Mouse (Mus musculus): ENCODE data around the gene Tcf19. TPM values are rescaled to one million over a fixed set of nuclear protein-coding genes. Genes with fewer than 3 reads are reported as not detected.
A peak's percentile ranks its signal among the peaks of the same experiment; 100 is the strongest.
"Not testable (repeated sequence)": the region's sequence is repeated elsewhere in the genome, so short reads cannot be mapped to it uniquely, and the experiment has no call there.

Gene Tcf19
- polyA plus RNA-seq, 2 experiments, result 30.0 to 46.2 TPM

DNA sequence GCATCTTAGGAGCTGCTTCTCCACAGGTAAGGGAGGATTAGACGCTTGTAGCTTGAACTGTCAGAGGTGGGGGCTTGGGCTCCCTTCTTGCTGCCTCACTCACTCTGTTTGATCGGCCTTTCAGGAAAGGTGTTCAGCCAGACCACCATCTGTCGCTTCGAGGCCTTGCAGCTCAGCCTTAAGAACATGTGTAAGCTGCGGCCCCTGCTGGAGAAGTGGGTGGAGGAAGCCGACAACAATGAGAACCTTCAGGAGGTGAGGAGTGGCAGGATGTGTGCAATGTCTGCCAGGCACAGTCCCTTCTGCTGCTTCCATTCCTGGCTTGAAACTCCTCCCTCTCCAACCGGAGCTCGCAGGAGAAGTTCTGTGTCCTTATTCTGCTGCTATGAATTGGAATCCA is 7.3 kb downstream of the Tcf19 start:
- no peak overlapping the region for H3K4me2 ChIP-seq (ENCODE audit: low read depth)
- no peak for TF ChIP-seq EP300 (IDR thresholded peaks at IDR 0.05; ENCODE audit: low read depth)
- TF ChIP-seq CTCF (IDR thresholded peaks at IDR 0.05; ENCODE audit: low read depth), result peak; percentile 44; the same call in 1 of the 2 replicates
- H3K27me3 ChIP-seq (ENCODE audit: control insufficient read depth, insufficient read depth, low read length), result peaks cover 14% of the 10 kb centered on the region
- no peaks in the 10 kb centered on the region for H3K4me1 ChIP-seq (replicated peaks; ENCODE audit: control insufficient read depth in 2 of 2, insufficient read depth in 2 of 2, low read length in 1 of 2)
- H3K36me3 ChIP-seq (replicated peaks; ENCODE audit: control insufficient read depth, insufficient read depth, low read depth), result peaks cover 10% of the 10 kb centered on the region
- no peak overlapping the region for H3K27ac ChIP-seq
- H3K4me3 ChIP-seq (ENCODE audit: insufficient read depth in 1 of 2, low read depth in 2 of 2, low read length in 2 of 2), result no peak overlapping the region
- WGBS (ENCODE audit: insufficient replicate concordance), result 17% methylated on average over 8 of the region's 8 CpGs
- no peak for ATAC-seq (ENCODE audit: insufficient read depth)
- DNase-seq (ENCODE audit: low read depth in 3 of 3, low spot score in 3 of 3), result no peak
- no peak overlapping the region for H3K9ac ChIP-seq (replicated peaks)
- no peaks in the 10 kb centered on the region for H3K9me3 ChIP-seq (ENCODE audit: control insufficient read depth, low read length)

DNA sequence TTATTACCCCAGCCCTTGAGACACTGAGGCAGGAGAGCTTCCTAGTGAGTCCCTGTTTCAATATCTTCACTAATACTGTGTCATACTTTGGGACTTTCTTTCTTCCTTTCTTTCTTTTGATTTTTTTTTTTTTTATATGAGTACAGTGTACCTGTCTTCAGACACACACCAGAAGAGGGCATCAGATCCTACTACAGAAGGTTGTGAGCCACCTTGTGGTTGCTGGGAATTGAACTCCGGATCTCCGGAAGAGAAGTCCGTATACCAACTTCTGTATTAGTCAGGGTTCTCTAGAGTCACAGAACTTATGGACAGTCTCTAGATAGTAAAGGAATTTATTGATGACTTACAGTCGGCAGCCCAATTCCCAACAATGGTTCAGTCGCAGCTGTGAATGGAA is 8.3 kb downstream of the Tcf19 start:
- not testable (repeated sequence) for DNase-seq (ENCODE audit: low read depth in 3 of 3, low spot score in 3 of 3)

DNA sequence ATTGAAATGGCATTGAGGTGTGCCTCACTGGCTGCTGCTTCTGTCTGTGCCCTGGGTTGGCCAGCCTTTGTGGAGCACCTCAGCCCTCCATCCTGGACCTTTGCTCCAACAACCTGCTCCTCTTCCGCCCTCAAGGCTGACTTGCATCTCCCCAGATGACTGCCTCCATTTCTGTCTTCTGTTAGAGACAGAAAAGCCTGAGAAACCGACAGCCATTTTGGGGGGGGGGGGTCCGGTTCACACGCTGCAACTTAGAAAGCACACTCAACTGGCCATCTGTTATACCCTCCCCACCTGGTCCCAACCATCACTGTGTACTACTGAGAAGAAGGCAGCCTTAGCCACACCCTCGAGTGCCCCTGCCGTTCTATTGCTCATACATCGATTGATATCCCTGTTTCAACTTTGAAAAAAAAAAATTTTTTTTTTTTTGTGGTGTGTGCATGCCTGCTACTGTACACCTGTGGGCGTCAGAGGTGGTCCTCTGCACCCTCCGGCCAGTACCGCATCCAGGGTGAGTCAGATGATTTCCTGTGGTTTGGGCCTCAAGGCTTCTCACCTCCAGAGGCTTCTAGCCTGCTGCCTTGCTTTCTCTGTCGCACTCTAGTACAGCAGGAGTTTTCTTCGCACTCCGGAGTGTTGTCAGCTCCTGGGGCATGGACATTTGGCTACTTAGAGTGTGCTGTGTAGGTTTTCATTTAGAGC is 8.9 kb downstream of the Tcf19 start:
- WGBS (ENCODE audit: insufficient replicate concordance), result 22% methylated on average over 13 of the region's 13 CpGs
- no peak overlapping the region for H3K9ac ChIP-seq (replicated peaks)

More for the DNA sequence above, 8.3 kb downstream of the Tcf19 start:
- H3K4me3 ChIP-seq (ENCODE audit: insufficient read depth in 1 of 2, low read depth in 2 of 2, low read length in 2 of 2); ATAC-seq (ENCODE audit: insufficient read depth); H3K4me1 ChIP-seq (replicated peaks; ENCODE audit: control insufficient read depth in 2 of 2, insufficient read depth in 2 of 2, low read length in 1 of 2); H3K9me3 ChIP-seq (ENCODE audit: control insufficient read depth, low read length); H3K36me3 ChIP-seq (replicated peaks; ENCODE audit: control insufficient read depth, insufficient read depth, low read depth); H3K27ac ChIP-seq; H3K9ac ChIP-seq (replicated peaks); H3K4me2 ChIP-seq (ENCODE audit: low read depth): not testable (repeated sequence)
- H3K27me3 ChIP-seq (ENCODE audit: control insufficient read depth, insufficient read depth, low read length), result peaks cover 14% of the 10 kb centered on the region
- WGBS (ENCODE audit: insufficient replicate concordance), result 47% methylated on average over 5 of the region's 5 CpGs

DNA sequence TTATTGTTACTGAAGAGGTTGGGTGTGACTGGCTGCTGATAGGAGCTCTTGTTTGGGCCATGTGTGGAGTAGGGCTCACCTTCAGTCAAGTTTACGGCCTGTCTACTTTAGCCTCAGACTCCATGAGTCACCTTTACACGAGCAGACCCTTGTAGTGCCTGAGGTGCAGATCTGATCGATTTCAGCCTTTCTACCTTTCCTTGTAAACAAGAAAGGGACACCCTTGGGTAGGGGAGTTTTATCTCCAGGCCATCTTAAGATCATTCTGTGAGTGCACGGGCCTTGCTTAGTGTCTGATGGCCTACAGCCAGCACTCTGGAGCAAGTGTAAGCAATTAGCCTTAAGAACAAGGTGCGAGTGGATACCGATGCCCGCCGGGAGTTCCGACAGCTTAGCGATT is 9.7 kb downstream of the Tcf19 start:
- Histone ChIP-seq H3K9me3 (ENCODE audit: control insufficient read depth, low read length) (no peaks in the 10 kb centered on the region), H3K36me3 (replicated peaks; ENCODE audit: control insufficient read depth, insufficient read depth, low read depth) (no peaks in the 10 kb centered on the region), H3K4me3 (ENCODE audit: insufficient read depth in 1 of 2, low read depth in 2 of 2, low read length in 2 of 2) (no peak overlapping the region), H3K9ac (replicated peaks) (no peak overlapping the region), H3K27me3 (ENCODE audit: control insufficient read depth, insufficient read depth, low read length) (peaks cover 14% of the 10 kb centered on the region), H3K4me1 (replicated peaks; ENCODE audit: control insufficient read depth in 2 of 2, insufficient read depth in 2 of 2, low read length in 1 of 2) (no peaks in the 10 kb centered on the region), H3K27ac (no peak overlapping the region), H3K4me2 (ENCODE audit: low read depth) (no peak overlapping the region)
- TF ChIP-seq EP300 (IDR thresholded peaks at IDR 0.05; ENCODE audit: low read depth) (no peak), CTCF (IDR thresholded peaks at IDR 0.05; ENCODE audit: low read depth) (no peak)
- DNase-seq (ENCODE audit: low read depth in 3 of 3, low spot score in 3 of 3) (no peak), ATAC-seq (ENCODE audit: insufficient read depth) (no peak)
- WGBS (ENCODE audit: insufficient replicate concordance), result 16% methylated on average over 10 of the region's 10 CpGs

More for the DNA sequence above, 8.9 kb downstream of the Tcf19 start:
- Histone ChIP-seq H3K4me3 (ENCODE audit: insufficient read depth in 1 of 2, low read depth in 2 of 2, low read length in 2 of 2) (no peak overlapping the region), H3K4me1 (replicated peaks; ENCODE audit: control insufficient read depth in 2 of 2, insufficient read depth in 2 of 2, low read length in 1 of 2) (no peaks in the 10 kb centered on the region), H3K27me3 (ENCODE audit: control insufficient read depth, insufficient read depth, low read length) (peaks cover 14% of the 10 kb centered on the region), H3K27ac (no peak overlapping the region), H3K9me3 (ENCODE audit: control insufficient read depth, low read length) (no peaks in the 10 kb centered on the region), H3K4me2 (ENCODE audit: low read depth) (no peak overlapping the region), H3K36me3 (replicated peaks; ENCODE audit: control insufficient read depth, insufficient read depth, low read depth) (peaks cover 3% of the 10 kb centered on the region)
- no peak for DNase-seq (ENCODE audit: low read depth in 3 of 3, low spot score in 3 of 3)
- ATAC-seq (ENCODE audit: insufficient read depth), result no peak
- TF ChIP-seq EP300 (IDR thresholded peaks at IDR 0.05; ENCODE audit: low read depth) (no peak), CTCF (IDR thresholded peaks at IDR 0.05; ENCODE audit: low read depth) (no peak)

DNA sequence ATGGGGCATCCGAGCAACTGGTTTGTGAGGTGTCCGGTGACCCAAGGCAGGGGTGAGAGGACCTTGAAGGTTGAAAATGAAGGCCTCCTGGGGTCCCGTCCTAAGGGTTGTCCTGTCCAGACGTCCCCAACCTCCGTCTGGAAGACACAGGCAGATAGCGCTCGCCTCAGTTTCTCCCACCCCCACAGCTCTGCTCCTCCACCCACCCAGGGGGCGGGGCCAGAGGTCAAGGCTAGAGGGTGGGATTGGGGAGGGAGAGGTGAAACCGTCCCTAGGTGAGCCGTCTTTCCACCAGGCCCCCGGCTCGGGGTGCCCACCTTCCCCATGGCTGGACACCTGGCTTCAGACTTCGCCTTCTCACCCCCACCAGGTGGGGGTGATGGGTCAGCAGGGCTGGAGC is 10.8 kb downstream of the Tcf19 start, which contains the start of gene Pou5f1:
Gene Pou5f1, plus strand, starts transcription at position 243 of the 400 bp plus-strand sequence.
- no peak for TF ChIP-seq EP300 (IDR thresholded peaks at IDR 0.05; ENCODE audit: low read depth)
- TF ChIP-seq CTCF (IDR thresholded peaks at IDR 0.05; ENCODE audit: low read depth), result no peak
- no peak within 1 kb of the TSS for H3K4me3 ChIP-seq (ENCODE audit: insufficient read depth in 1 of 2, low read depth in 2 of 2, low read length in 2 of 2)
- no peaks in the 10 kb centered on the region for H3K36me3 ChIP-seq (replicated peaks; ENCODE audit: control insufficient read depth, insufficient read depth, low read depth)
- no peaks in the 10 kb centered on the region for H3K9me3 ChIP-seq (ENCODE audit: control insufficient read depth, low read length)
- ATAC-seq (ENCODE audit: insufficient read depth) (no peak), DNase-seq (ENCODE audit: low read depth in 3 of 3, low spot score in 3 of 3) (no peak)
- H3K27ac ChIP-seq, result no peak within 1 kb of the TSS
- H3K4me2 ChIP-seq (ENCODE audit: low read depth), result no peak within 1 kb of the TSS
- H3K4me1 ChIP-seq (replicated peaks; ENCODE audit: control insufficient read depth in 2 of 2, insufficient read depth in 2 of 2, low read length in 1 of 2), result no peaks in the 10 kb centered on the region
- 42% methylated on average over 13 of the region's 13 CpGs for WGBS (ENCODE audit: insufficient replicate concordance)
- H3K9ac ChIP-seq (replicated peaks), result no peak within 1 kb of the TSS
- H3K27me3 ChIP-seq (ENCODE audit: control insufficient read depth, insufficient read depth, low read length), result peaks cover 14% of the 10 kb centered on the region

All from liver, embryonic 14.5 days (tissue).